Mouse (Mus musculus) hindlimb bud, embryonic 11.5 days (tissue): ENCODE data around the gene Atg10.
"Not testable (repeated sequence)": the region's sequence is repeated elsewhere in the genome, so short reads cannot be mapped to it uniquely, and the experiment has no call there.

Experiments used
- DNase-seq: peaks from one replicate; pipeline ENCODE4 v3.0.0-alpha.2; 2012; ENCODE audit warnings: low read depth, low spot score; ENCODE audit errors: extremely low spot score

Atg10 gene

DNA sequence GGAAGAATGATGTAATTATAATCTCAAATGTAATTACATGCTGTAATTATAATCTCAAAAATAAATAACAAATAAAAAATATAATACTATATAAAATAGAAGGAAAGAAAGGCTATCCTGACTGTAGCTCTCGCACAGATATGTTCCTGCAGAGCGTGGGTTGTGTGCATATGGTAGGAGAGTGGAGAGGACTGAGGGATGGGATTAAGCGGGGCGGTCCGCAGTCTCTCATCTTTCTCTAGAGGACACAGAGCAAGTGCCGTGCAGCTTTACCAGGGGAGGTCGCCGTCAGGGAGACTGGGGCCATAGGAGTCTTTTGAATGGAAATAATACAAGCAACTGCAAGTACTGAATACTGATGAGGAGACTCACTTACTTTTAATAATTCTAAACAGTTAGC, 263.2 kb downstream of the Atg10 start:
- no peak for DNase-seq

GRCm38 (mm10) chr13:90958894-90959293, 264.9 kb downstream of the Atg10 start:
- no peak for DNase-seq

GRCm38 (mm10) chr13:90939600-90939999, 284.2 kb downstream of the Atg10 start:
- no peak for DNase-seq

DNA sequence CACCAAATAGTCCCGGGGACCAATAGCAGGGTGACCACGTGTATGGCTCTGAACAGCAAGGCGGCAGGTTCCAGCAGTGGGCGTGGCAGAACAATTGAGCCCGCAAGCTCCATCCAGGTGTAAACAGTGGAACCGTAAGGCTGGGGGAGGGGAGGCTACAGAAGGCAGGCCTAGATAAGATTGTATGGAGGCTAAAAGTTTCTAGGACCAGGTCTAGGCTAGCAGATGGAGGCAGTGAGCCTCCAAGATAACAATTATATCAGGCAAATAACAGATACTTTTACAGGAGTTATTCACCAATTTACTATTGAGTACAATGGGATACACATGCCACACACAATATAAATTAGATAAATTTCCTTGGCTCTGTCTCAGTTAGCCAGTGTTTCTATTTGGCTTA, 284.6 kb downstream of the Atg10 start:
- DNase-seq: no peak

DNA sequence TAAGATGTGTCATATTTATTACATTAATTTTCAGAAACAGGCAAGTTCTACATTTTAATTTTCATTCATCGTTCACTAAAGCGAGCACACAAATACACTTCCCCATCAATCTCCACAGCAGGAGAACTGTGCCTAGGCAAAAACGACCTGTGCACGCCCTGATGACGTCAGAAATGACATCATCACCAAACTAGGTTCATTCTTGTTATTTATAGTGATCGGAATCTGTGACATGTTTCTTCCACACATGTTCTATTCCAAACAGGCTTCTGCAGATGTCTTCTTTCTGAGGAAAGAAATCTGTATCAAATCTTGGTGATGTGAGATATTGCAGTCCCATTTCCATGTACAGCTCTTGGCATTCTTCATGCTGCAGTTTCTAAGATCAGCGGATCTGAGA, 287.9 kb downstream of the Atg10 start:
- DNase-seq: no peak

DNA sequence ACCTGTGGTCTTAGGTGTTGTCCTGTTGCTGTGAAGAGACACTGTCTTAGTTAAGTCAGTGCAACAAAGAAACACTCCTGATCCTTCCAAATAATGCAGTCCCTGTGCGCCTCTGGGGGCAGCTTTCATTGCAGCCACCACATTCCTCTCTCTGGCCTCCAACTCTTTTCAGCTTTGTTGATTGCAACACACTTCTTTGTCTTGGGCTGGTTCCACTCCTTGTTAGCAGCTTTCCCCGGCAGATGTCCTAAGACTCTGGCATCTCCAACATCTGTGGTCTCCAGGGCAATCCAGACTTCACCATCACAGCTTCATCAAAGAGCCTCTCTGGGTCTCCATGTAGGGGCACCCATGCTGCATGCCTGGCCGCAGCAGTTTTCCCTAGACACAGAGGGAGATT, 290.5 kb downstream of the Atg10 start:
- DNase-seq: no peak

- DNase-seq: peak; percentile 50
These were observed 293.9 kb downstream of the Atg10 start for GRCm38 (mm10) chr13:90929847-90930246.

DNA sequence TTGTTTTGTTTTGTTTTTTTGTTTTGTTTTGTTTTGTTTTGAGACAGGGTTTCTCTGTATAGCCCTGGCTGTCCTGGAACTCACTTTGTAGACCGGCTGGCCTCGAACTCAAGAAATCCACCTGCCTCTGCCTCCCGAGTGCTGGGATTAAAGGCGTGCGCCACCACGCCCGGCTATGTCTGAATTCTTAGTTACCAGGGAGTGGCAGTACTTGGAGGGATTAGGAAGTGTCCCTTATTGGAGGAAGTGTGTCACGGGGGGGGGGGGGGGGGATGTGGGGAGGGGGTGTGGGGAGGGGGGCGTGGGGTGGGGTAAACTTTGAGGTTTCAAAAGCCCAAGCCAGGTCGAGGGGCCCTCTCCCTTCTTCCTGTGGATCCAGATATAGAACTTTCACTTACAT, 295.5 kb downstream of the Atg10 start:
- not testable (repeated sequence) for DNase-seq

DNA sequence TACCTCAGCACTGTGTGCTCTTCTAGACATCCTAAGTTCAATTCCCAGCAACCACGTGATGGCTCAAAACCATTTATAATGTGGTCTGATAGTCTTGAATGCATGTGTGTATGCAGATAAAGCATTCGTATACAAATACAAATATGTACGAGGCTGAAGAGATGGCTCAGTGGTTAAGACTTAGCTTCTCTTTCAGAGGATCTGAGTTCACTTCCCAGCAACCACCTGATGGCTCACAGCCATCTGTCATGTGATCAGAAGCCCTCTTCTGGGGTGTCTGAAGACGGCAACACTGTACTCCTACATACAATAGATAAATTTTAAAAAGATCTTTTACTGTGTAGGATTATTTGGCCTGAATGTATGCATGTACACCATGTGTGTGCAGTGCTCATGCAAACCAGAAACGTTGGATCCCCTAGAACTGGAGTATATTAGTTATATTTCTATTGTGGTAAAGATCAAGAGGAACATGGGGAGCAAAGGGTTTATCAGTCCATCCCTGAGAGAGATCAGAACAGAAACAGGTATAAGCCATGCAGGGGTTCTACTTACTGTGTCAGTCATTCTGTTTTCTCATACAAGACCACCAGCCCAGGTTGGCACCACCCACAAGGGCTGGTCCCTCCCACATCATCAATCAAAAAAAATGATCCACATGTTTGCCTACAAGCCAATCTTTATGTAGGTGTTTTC, 296.7 kb downstream of the Atg10 start:
- no peak for DNase-seq

- no peak for DNase-seq
These were observed 297.5 kb downstream of the Atg10 start for GRCm38 (mm10) chr13:90926125-90926765.

GRCm38 (mm10) chr13:90925191-90925590, 298.6 kb downstream of the Atg10 start:
- no peak for DNase-seq

GRCm38 (mm10) chr13:90924072-90924471, 299.7 kb downstream of the Atg10 start:
- DNase-seq: no peak

DNA sequence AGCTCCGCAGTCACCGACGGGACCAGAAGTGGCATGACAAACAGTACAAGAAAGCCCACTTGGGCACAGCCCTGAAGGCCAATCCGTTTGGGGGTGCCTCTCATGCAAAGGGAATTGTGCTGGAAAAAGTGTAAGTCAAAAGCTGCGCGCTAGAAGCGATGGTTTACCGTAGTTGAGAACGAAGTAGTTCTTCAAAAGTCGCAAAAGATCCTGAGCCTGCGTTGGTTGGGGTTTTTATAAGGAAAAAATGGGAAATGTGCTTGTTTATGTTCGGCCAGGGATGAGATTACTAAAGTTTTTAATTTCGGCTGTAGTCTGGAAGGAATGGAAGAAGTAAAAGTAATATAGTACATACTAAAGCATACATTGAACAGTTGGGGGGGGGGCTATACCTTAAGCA, 300.2 kb downstream of the Atg10 start:
- DNase-seq: not testable (repeated sequence)

DNA sequence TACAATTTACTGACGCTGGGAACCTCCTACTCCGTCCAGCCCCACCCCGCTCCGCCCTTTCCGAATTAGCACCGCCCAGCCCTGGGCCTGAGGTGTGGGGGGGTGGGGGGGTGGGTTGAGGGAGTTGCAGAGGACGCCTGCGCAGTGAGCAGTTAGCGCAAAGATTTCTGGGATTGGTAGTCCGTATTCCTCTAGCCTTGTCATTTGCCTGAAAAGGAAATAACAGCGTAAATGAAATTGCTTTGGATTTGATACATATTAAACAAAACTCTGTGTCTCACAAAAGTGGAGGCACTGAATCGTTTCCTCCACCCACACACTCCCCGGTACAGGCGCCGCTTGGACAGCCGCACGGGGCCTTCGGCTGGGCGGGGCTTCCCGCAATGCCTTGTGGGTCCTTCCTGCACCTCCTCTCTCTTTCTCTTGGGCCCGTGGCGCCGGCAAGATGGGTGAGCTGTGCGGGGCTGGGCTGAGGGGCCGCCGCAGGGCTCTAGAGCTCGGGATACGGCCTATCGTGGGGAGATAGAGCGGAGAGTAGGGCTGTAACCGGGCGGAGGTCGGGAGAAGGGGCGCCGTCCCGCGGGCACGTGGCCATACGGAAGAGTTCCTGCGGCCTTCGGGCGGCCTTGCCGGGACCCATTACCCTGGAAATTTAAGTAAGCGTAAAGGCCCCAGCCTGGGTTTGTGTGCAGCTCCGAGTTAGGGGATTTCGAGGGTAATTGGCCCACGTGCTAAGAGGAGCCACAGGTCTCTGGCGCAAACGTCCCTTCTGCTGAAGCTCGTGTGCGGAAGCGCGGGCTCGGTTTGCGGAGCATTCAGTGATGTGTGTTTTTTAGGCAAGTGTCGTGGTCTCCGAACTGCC, 300.8 kb downstream of the Atg10 start, which contains the start of gene Rps23:
Gene Rps23, plus strand, starts transcription at position 208 of the 862 bp plus-strand sequence.
- DNase-seq: peak; percentile 95

DNA sequence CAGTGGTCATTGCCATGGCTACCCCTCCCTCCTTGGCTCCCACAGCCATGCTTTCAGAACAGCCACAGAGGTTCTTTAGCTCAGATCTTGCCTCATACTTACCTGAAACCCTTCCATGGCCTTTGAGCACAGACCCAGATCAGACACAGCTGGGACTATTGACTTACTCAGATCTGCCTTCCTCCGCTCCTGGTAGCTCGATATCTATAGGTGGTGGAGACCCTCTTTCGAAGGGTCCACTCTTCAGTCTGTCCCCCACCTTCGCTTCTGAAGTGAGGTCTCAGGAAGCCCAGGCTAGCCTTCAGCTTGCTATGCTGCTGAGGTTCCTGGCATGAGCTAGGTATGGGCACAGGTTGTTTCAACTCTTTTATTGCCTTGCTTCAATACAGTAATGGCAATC, 309.0 kb downstream of the Atg10 start:
- no peak for DNase-seq

GRCm38 (mm10) chr13:90913675-90914192, 310.0 kb downstream of the Atg10 start:
- DNase-seq: no peak

GRCm38 (mm10) chr13:90912760-90913674, 310.8 kb downstream of the Atg10 start:
- no peak for DNase-seq

GRCm38 (mm10) chr13:90907376-90907775, 316.4 kb downstream of the Atg10 start:
- no peak for DNase-seq

DNA sequence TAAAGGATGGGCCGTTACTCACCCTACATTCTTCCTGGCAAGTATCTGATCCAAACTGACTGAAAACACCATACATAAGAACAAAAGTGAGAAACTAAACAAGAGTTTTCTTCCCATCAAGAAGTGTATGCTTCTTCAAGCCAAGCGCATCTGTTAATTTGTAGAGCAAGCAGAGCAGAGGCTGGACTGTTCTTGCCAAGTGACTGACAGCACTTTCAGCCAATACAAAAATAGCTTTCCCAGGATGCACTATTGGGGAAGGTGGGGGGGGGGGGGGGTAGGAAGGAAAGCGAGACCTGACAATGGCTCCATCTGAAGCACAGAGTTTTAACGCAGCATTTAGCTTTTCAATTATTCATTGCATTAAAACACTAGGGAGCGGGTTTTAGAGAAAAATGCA, 318.6 kb downstream of the Atg10 start, which contains the start of gene Atp6ap1l:
Gene Atp6ap1l, minus strand, starts transcription at position 180 of the 400 bp plus-strand sequence.
- no peak for DNase-seq

- no peak for DNase-seq
These were observed 326.9 kb downstream of the Atg10 start for GRCm38 (mm10) chr13:90896821-90897220.
